Mouse (Mus musculus) embryonic facial prominence, embryonic 14.5 days (tissue): ENCODE measurements around the gene Spata17. TPM values are rescaled to one million over a fixed set of nuclear protein-coding genes. Genes with fewer than 3 reads are reported as not detected.

Experiments used
- ATAC-seq: fragments of 200-750 bp; cut with Nextera tagmentation; 2 replicates; pipeline ENCODE4 v1.8.0; 2017; ENCODE audit warnings: low read depth, moderate number of reproducible peaks, moderate TSS enrichment
- DNase-seq: peaks from one replicate; pipeline ENCODE4 v3.0.0-alpha.2; 2015; ENCODE audit warnings: low spot score
- H3K27ac ChIP-seq: fragments of 300-500 bp; sonication (generic); replicated peaks from 2 replicates; pipeline ENCODE4 v1.5.1; 2014; ENCODE audit warnings: low read depth, mild to moderate bottlenecking, low read length, moderate library complexity
- H3K27me3 ChIP-seq: fragments of 300-500 bp; sonication (generic); replicated peaks from 2 replicates; pipeline ENCODE4 v1.6.1; 2014; ENCODE audit warnings: low read length; ENCODE audit not compliant: control insufficient read depth, insufficient read depth
- H3K36me3 ChIP-seq: fragments of 300-500 bp; sonication (generic); 2 replicates; pipeline ENCODE4 v1.6.1; 2014; ENCODE audit warnings: low read length, mixed read lengths; ENCODE audit not compliant: control insufficient read depth, insufficient read depth
- H3K4me1 ChIP-seq: fragments of 300-500 bp; sonication (generic); 2 replicates; pipeline ENCODE4 v1.6.1; 2014; ENCODE audit warnings: antibody characterized with exemption, low read length; ENCODE audit not compliant: control insufficient read depth, insufficient read depth
- H3K4me2 ChIP-seq: fragments of 300-500 bp; sonication (generic); 2 replicates; pipeline ENCODE4 v1.6.1; 2014; ENCODE audit warnings: low read depth, mild to moderate bottlenecking, low read length, moderate library complexity, mixed read lengths
- H3K4me3 ChIP-seq: fragments of 300-500 bp; sonication (generic); 2 replicates; pipeline ENCODE4 v1.5.1; 2014; ENCODE audit warnings: low read depth, mild to moderate bottlenecking, low read length
- H3K9ac ChIP-seq: fragments of 300-500 bp; sonication (generic); 2 replicates; pipeline ENCODE4 v1.6.1; 2014; ENCODE audit warnings: low read depth, mild to moderate bottlenecking, low read length, moderate library complexity, mixed read lengths
- H3K9me3 ChIP-seq: fragments of 300-500 bp; sonication (generic); 2 replicates; pipeline ENCODE4 v1.6.1; 2016; ENCODE audit warnings: low read length; ENCODE audit not compliant: control insufficient read depth
- WGBS: fragments of 180-500 bp; shearing (Covaris S2); extraction: QIAGEN DNeasy Blood & Tissue Kit; methylation state at CpG from one replicate; pipeline ENCODE4 v1.1.7; 2014; 5-methylcytosine and 5-hydroxymethylcytosine counted together
- polyA plus RNA-seq: library from polyadenylated mRNA; unstranded; fragments of >200 nt; fragmentation: Nextera tagmentation; extraction: Ambion mirVana; gene quantifications from 2 replicates; pipeline ENCODE4 v1.2.1, GENCODE M21; 2014

Spata17 gene
- polyA plus RNA-seq, 1 experiment from 2014 or later: 1.1 TPM

DNA sequence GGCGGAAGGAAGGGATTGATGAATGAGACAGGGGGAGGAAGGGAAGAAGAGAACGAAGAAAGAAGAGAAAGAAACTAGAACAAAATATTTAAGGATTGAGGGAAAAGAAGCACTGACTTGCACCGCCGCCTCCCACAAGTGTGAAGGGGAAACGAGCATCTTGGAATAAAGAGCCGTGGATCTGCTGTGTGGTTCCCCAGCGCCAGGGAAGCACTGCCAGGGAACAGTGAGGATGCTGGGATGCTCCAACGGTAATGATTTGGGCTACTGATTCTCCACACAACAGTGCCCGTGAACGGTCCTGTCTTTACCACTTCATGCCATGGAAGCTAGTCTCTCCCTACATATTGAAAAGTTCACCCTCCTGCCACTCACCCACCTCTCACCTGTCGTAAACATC is 89.5 kb downstream of the Spata17 start:
- no peaks in the 10 kb centered on the region for H3K36me3 ChIP-seq
- H3K27ac ChIP-seq: no peak overlapping the region
- H3K4me3 ChIP-seq: no peak overlapping the region
- no peak for ATAC-seq
- no peak for DNase-seq
- H3K9ac ChIP-seq: no peak overlapping the region
- 86% methylated on average over 11 of the region's 11 CpGs for WGBS
- H3K4me1 ChIP-seq: no peaks in the 10 kb centered on the region
- H3K9me3 ChIP-seq: no peaks in the 10 kb centered on the region
- H3K27me3 ChIP-seq: no peaks in the 10 kb centered on the region
- H3K4me2 ChIP-seq: no peak overlapping the region

- Histone ChIP-seq H3K4me2 (no peak overlapping the region), H3K9ac (no peak overlapping the region), H3K9me3 (no peaks in the 10 kb centered on the region), H3K36me3 (no peaks in the 10 kb centered on the region), H3K27me3 (no peaks in the 10 kb centered on the region), H3K4me3 (no peak overlapping the region), H3K4me1 (no peaks in the 10 kb centered on the region), H3K27ac (no peak overlapping the region)
- DNase-seq (no peak), ATAC-seq (no peak)
- WGBS: 60% methylated on average over 3 of the region's 3 CpGs
Observed at GRCm38 (mm10) chr1:187124967-187125366, 90.3 kb downstream of the Spata17 start.

GRCm38 (mm10) chr1:187119300-187119699 is 96.0 kb downstream of the Spata17 start:
- WGBS: 87% methylated on average over 6 of the region's 6 CpGs
- H3K27ac ChIP-seq: no peak overlapping the region
- H3K9ac ChIP-seq: no peak overlapping the region
- no peaks in the 10 kb centered on the region for H3K36me3 ChIP-seq
- H3K4me1 ChIP-seq: no peaks in the 10 kb centered on the region
- DNase-seq: no peak
- no peak overlapping the region for H3K4me3 ChIP-seq
- H3K9me3 ChIP-seq: no peaks in the 10 kb centered on the region
- no peak overlapping the region for H3K4me2 ChIP-seq
- no peak for ATAC-seq
- H3K27me3 ChIP-seq: no peaks in the 10 kb centered on the region

- WGBS: 77% methylated on average over 6 of the region's 6 CpGs
Observed at GRCm38 (mm10) chr1:187118108-187118507, 97.2 kb downstream of the Spata17 start.

DNA sequence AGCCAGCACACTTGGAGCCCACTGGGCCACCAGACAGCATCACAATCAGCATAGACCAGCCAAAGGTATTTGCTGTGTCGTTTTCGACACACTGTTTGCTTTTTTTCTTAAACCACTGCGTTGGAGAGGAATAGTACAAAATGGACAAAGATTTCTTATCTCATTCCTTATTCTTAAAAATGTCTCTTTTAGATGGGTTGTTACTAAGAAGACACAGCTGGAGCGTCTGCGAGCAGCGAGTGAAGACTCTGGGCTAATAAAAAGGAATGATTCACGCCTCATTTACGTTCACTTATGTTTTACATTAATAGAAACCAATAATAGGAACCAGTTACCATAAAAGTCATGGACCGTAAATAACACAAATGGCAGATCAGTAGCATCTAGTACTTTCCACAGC is 101.5 kb downstream of the Spata17 start:
- H3K9me3 ChIP-seq: peaks cover 6% of the 10 kb centered on the region; the same call in 1 of the 2 replicates
- no peaks in the 10 kb centered on the region for H3K4me1 ChIP-seq
- no peak overlapping the region for H3K27ac ChIP-seq
- H3K4me2 ChIP-seq: no peak overlapping the region
- no peaks in the 10 kb centered on the region for H3K27me3 ChIP-seq
- H3K9ac ChIP-seq: no peak overlapping the region
- ATAC-seq (no peak), DNase-seq (no peak)
- no peak overlapping the region for H3K4me3 ChIP-seq
- WGBS: 83% methylated on average over 9 of the region's 9 CpGs
- H3K36me3 ChIP-seq: no peaks in the 10 kb centered on the region

More at GRCm38 (mm10) chr1:187118108-187118507, 97.2 kb downstream of the Spata17 start:
- Histone ChIP-seq H3K9ac (no peak overlapping the region), H3K27me3 (no peaks in the 10 kb centered on the region), H3K4me2 (no peak overlapping the region), H3K9me3 (peaks cover 6% of the 10 kb centered on the region; the same call in 1 of the 2 replicates), H3K27ac (no peak overlapping the region), H3K36me3 (no peaks in the 10 kb centered on the region), H3K4me3 (no peak overlapping the region), H3K4me1 (no peaks in the 10 kb centered on the region)
- DNase-seq (no peak), ATAC-seq (no peak)

DNA sequence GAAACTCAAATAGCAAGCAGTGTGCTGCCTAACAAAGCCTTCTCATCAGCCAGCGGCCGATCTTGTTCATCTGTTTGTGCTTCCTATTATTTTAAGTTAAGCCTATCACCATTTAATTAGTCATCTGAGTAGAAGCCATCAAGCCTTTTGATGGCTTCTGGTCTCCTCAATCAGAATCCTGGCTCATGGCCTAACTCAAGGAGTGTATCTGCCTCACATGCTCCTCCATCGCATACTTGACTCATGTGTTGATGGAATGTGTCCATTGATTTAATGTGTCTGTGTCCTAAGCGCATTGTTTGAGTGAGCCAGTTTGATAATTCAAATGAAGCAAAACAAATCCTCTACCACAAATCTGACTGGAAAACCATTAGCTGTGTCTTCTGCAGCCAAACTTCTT is 113.1 kb downstream of the Spata17 start:
- H3K4me2 ChIP-seq: no peak overlapping the region
- WGBS: 85% methylated on average over 4 of the region's 4 CpGs
- H3K36me3 ChIP-seq: no peaks in the 10 kb centered on the region
- H3K27ac ChIP-seq: no peak overlapping the region
- H3K9ac ChIP-seq: no peak overlapping the region
- no peaks in the 10 kb centered on the region for H3K27me3 ChIP-seq
- no peak overlapping the region for H3K4me3 ChIP-seq
- DNase-seq (no peak), ATAC-seq (no peak)
- no peaks in the 10 kb centered on the region for H3K4me1 ChIP-seq
- H3K9me3 ChIP-seq: 0 out of 2 replicates have a peak, but pooled peaks cover 5% of the 10 kb centered on the region

- no peak overlapping the region for H3K4me2 ChIP-seq
- no peak for DNase-seq
- H3K27ac ChIP-seq: no peak overlapping the region
- H3K4me3 ChIP-seq: no peak overlapping the region
- no peak overlapping the region for H3K9ac ChIP-seq
- no peaks in the 10 kb centered on the region for H3K4me1 ChIP-seq
- ATAC-seq: no peak
- 73% methylated on average over 3 of the region's 3 CpGs for WGBS
- H3K9me3 ChIP-seq: 0 out of 2 replicates have a peak, but pooled peaks cover 5% of the 10 kb centered on the region
- no peaks in the 10 kb centered on the region for H3K36me3 ChIP-seq
- H3K27me3 ChIP-seq: no peaks in the 10 kb centered on the region
Observed at GRCm38 (mm10) chr1:187101202-187101601, 114.1 kb downstream of the Spata17 start.

DNA sequence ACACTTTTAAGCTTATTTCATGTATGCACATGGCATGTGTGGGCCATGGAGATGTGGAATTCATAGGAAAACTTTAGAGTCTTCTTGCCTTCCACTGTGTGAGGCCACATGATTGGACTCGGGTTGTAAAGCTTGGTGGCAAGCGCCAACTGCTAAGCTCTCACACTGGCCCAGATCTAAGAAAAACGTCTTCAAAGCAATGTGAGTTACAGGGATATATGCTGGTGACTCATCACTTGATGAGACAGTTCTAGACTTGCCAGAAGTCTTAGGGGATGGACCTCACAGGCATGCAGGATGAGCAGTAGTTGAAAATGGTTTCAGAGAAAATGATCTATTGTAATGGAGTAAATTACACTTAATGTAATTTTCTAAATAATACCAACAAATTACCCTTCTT is 114.6 kb downstream of the Spata17 start:
- H3K4me3 ChIP-seq: no peak overlapping the region
- ATAC-seq: no peak
- H3K9me3 ChIP-seq: 0 out of 2 replicates have a peak, but pooled peaks cover 2% of the 10 kb centered on the region
- no peak for DNase-seq
- 64% methylated on average over 3 of the region's 3 CpGs for WGBS
- H3K9ac ChIP-seq: no peak overlapping the region
- no peaks in the 10 kb centered on the region for H3K4me1 ChIP-seq
- H3K27ac ChIP-seq: no peak overlapping the region
- no peak overlapping the region for H3K4me2 ChIP-seq
- H3K27me3 ChIP-seq: no peaks in the 10 kb centered on the region
- no peaks in the 10 kb centered on the region for H3K36me3 ChIP-seq

DNA sequence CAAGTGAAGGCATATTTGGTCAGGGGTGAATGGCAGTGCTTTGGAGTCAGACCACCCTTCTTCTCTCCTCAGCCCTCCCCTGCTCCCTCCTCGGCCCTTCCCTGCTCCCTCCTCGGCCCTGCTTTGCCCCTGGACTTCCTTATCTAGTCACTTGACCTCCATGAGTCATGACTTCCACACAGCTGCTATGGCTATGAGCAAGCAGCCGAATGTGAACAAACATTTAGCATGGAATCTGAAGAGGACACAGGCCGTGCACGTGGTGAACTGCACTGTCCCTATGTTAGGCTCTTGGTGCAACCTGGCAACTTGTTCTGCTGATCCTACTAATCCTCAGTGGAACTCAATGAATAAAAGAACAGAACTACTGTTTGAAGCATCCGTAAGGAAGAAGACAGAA is 117.0 kb downstream of the Spata17 start:
- Histone ChIP-seq H3K4me2 (no peak overlapping the region), H3K27me3 (no peaks in the 10 kb centered on the region), H3K4me1 (no peaks in the 10 kb centered on the region), H3K27ac (no peak overlapping the region), H3K36me3 (no peaks in the 10 kb centered on the region), H3K9me3 (no peaks in the 10 kb centered on the region), H3K9ac (no peak overlapping the region), H3K4me3 (no peak overlapping the region)
- 70% methylated on average over 6 of the region's 6 CpGs for WGBS
- ATAC-seq: no peak
- no peak for DNase-seq
